Mouse (Mus musculus) CD8-positive naive resting alpha-beta T cell, adult 2 months (primary cell): Measurements from ENCODE around the gene Tspear.

Source experiments
- DNase-seq, 2 experiments: peaks; one replicate each; pipeline ENCODE4 v3.0.0; 2022; ENCODE audit warnings: low read depth in 2 of 2, low spot score in 2 of 2

Gene Tspear

GRCm38 (mm10) chr10:77864762-77865143 lies 178.4 kb downstream of the Tspear start:
- no peak for DNase-seq

GRCm38 (mm10) chr10:77867546-77867945 lies 181.2 kb downstream of the Tspear start:
- DNase-seq, result no peak

- no peak for DNase-seq
These were observed 183.3 kb downstream of the Tspear start for GRCm38 (mm10) chr10:77869651-77870050.

- no peak for DNase-seq
These were observed 192.6 kb downstream of the Tspear start for GRCm38 (mm10) chr10:77878985-77879384.

GRCm38 (mm10) chr10:77880305-77880704 lies 193.9 kb downstream of the Tspear start:
- DNase-seq, result no peak

DNA sequence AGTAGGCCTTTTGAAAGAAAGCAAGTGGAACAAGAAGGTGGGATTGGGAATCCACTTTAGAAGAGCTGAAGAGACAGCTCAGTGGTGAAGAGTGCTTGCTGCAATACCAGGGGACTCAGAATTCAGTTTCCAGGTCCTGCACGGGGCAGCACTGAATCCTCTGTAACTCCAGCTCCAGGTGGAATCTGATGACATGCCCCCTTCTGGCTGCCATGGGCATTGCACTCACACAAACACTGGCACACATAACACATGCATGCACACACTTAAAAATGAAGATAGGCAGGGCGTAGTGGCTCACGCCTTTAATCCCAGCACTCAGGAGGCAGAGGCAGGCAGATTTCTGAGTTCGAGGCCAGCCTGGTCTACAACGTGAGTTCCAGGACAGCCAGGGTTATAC lies 196.2 kb downstream of the Tspear start:
- DNase-seq, result no peak

- DNase-seq, result no peak
These were observed 199.8 kb downstream of the Tspear start for GRCm38 (mm10) chr10:77886007-77886747.

DNA sequence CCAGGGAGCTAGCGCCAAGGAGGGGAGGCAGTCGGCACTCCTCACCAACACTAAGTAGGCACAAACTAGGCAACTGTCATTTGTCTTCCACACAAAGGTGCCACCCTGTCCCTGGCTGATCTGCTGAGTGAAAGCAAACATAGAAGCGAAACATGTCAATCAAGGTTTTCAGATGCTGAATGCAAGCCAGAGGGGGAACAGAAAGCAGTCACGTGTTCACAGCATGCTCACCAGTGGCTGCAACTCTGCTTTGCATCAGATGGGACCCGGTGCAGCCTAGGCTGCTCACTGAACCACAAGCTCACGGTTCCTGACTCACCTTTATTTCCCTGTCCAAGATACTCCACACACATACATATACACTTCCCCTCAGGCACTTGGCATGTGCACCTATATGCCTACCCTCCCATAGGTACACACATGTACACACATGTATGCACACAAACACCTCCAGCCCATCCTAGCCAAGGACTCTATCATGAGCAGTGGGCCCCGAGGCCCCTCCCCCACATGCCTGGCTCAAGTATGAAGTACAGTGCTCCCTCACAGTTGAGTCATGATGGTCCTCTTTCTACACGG lies 204.7 kb downstream of the Tspear start:
- no peak for DNase-seq

- DNase-seq, result no peak
These were observed 209.2 kb downstream of the Tspear start for GRCm38 (mm10) chr10:77895562-77895961.

GRCm38 (mm10) chr10:77900126-77900525 lies 213.8 kb downstream of the Tspear start:
- DNase-seq, result no peak

- no peak for DNase-seq
These were observed 214.8 kb downstream of the Tspear start for GRCm38 (mm10) chr10:77900903-77901818.

DNA sequence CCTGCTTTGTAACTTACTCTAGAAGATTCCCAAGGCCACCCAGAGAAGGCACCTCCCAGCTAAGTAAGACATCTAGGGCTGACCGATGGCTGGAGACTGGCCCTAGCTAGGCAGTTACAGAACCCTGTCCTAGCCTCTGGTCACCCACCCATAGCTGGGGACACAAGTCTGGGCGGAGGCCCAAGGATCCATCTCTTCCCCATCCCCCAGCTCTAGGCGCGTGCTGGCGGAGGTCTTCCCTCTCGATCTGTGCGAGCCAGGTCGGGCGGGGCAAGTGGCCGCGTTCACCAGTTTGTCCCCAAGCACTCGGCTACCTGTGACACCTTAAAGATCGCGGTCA lies 215.5 kb downstream of the Tspear start:
- no peak for DNase-seq

- no peak for DNase-seq
These were observed 216.0 kb downstream of the Tspear start, which contains the start of gene Lrrc3 for GRCm38 (mm10) chr10:77902211-77902893. Gene Lrrc3, minus strand, starts transcription at chr10:77902536.

- DNase-seq, result peak in 1 of 2 experiments; percentile 7
These were observed 216.7 kb downstream of the Tspear start for GRCm38 (mm10) chr10:77902894-77903715.

DNA sequence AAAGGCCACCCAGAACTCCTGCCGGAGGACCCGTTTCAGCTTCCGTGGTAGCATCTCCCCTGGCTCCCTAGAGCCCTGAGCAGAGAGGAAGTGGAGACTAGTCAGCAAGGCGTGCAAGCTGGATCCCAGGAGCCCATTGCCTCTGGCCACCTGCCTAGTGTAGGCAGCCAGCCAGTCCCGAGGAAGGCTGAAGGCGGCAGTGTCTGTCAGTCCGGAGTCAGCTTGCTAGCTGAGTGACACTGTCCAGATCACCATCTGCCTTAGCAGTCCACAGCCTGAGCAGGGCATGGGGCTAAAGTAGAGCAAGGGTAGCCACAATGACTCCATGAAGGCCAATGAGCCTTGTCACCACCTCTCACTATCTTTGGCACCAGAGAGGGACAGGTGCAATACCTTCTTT lies 226.2 kb downstream of the Tspear start:
- DNase-seq, result no peak

- DNase-seq, result no peak
These were observed 226.9 kb downstream of the Tspear start for GRCm38 (mm10) chr10:77913292-77913691.

- DNase-seq, result peak; percentile 45 to 50
These were observed 230.4 kb downstream of the Tspear start for GRCm38 (mm10) chr10:77916636-77917335.

GRCm38 (mm10) chr10:77921009-77921408 lies 234.6 kb downstream of the Tspear start:
- no peak for DNase-seq

GRCm38 (mm10) chr10:77922681-77923080 lies 236.3 kb downstream of the Tspear start:
- DNase-seq, result no peak

DNA sequence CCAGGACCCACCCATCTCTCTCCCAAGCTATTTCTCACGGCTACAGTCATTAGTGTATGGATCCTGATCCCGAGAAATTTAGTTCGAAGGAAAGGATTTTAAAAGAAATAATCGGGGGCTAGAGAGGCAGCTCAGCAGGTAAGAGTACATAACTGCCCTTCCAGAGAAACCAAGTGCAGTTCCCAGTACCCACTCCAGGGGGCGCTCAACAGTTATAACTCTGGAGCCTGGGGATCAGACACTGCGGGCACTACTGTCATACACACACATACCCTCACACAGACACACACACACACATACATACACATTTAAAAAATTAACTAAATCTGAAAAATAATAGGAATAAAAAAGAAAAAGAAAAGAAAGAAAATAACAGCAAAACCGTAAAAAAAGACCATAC lies 239.8 kb downstream of the Tspear start:
- DNase-seq, result peak; percentile 34 to 54
